Mouse (Mus musculus) neural tube, embryonic 14.5 days (tissue): ENCODE data around the gene Pak6. TPM values are rescaled to one million over a fixed set of nuclear protein-coding genes. Genes with fewer than 3 reads are reported as not detected.

ENCODE experiments used
- ATAC-seq: fragments of 200-750 bp; cut with Nextera tagmentation; 2 replicates; pipeline ENCODE4 v1.8.0; 2017; ENCODE audit warnings: low read depth, mild to moderate bottlenecking, moderate TSS enrichment, moderate library complexity
- H3K27ac ChIP-seq: fragments of 300-500 bp; sonication (generic); 2 replicates; pipeline ENCODE4 v1.5.1; 2014; ENCODE audit warnings: low read depth, mild to moderate bottlenecking, control low read depth, low read length, moderate library complexity, mixed read lengths
- H3K27me3 ChIP-seq: fragments of 300-500 bp; sonication (generic); 2 replicates; pipeline ENCODE4 v1.6.1; 2014; ENCODE audit warnings: low read length; ENCODE audit not compliant: control insufficient read depth, insufficient read depth
- H3K36me3 ChIP-seq: fragments of 300-500 bp; sonication (generic); 2 replicates; pipeline ENCODE4 v1.6.1; 2014; ENCODE audit warnings: low read length, mixed read lengths; ENCODE audit not compliant: control insufficient read depth, insufficient read depth
- H3K4me1 ChIP-seq: fragments of 300-500 bp; sonication (generic); 2 replicates; pipeline ENCODE4 v1.6.1; 2014; ENCODE audit warnings: low read length; ENCODE audit not compliant: control insufficient read depth, insufficient read depth
- H3K4me2 ChIP-seq: fragments of 300-500 bp; sonication (generic); 2 replicates; pipeline ENCODE4 v1.6.1; 2014; ENCODE audit warnings: mild to moderate bottlenecking, low read depth, low read length, control low read depth
- H3K4me3 ChIP-seq: fragments of 300-500 bp; sonication (generic); 2 replicates; pipeline ENCODE4 v1.5.1; 2014; ENCODE audit warnings: low read depth, low read length, control low read depth, mixed read lengths
- H3K9ac ChIP-seq: fragments of 300-500 bp; sonication (generic); replicated peaks from 2 replicates; pipeline ENCODE4 v1.6.1; 2014; ENCODE audit warnings: low read depth, mild to moderate bottlenecking, control low read depth, low read length, mixed read lengths
- H3K9me3 ChIP-seq: fragments of 300-500 bp; sonication (generic); 2 replicates; pipeline ENCODE4 v1.6.1; 2016; ENCODE audit warnings: low read length; ENCODE audit not compliant: control insufficient read depth
- WGBS: fragments of 180-500 bp; shearing (Covaris S2); extraction: QIAGEN DNeasy Blood & Tissue Kit; methylation state at CpG from one replicate; pipeline ENCODE4 v1.1.7; 2014; 5-methylcytosine and 5-hydroxymethylcytosine counted together
- polyA plus RNA-seq: library from polyadenylated mRNA; unstranded; fragments of >200 nt; fragmentation: Nextera tagmentation; extraction: Ambion mirVana; gene quantifications from 2 replicates; pipeline ENCODE4 v1.2.1, GENCODE M21; 2014

The Pak6 gene
- polyA plus RNA-seq, 1 experiment from 2014 or later = 39.1 TPM

DNA sequence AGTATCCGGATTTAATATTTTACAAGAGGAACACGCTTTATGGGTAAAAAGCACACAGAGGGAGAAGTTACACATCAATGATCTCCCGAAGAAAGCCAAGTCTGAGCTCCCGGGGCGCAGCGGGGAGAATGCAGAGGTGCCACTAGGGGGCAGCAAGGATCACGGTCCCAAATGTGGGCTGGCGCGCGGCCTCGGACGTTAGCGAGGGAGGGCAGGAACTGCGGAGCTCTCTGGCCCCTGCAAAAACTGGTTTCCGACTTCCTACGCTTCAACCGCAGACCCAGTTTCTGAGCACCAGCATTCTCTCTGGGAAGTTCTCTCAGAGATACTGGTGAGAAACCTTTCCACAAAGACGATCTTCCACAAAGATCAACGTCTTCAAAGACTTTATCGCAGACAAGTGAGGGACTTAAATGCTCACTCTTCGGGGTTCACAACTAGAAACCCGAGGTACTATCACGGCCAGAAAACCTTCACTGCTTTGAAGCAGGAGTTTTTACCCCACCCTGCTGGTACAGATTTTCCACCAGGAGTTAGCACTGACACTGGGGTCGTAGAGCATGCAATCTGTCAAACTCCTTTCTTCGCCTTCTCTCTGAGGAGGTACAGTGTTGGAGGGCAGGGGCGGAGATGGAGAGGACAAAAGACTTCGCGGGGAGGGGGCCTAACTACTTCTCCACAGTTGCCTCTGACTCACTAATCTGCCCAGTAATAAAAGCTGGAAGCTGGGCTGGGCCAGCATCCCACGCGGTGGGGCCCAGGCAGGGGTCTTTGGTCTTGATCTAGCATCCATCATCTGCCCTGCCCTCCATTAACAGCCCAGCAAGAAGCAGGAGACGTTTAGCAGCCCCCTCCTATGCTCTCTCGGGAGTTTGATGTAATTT lies 37.3 kb downstream of the Pak6 start:
- Histone ChIP-seq H3K27me3 (peaks cover 56% of the 10 kb centered on the region), H3K9ac (no peak overlapping the region), H3K4me3 (0 out of 2 replicates have a peak overlapping the region, but pooled peaks have one; percentile 5), H3K27ac (no peak overlapping the region), H3K4me1 (peaks cover 18% of the 10 kb centered on the region), H3K36me3 (no peaks in the 10 kb centered on the region), H3K9me3 (no peaks in the 10 kb centered on the region), H3K4me2 (peak overlapping the region; percentile 9; the same call in 1 of the 2 replicates)
- ATAC-seq = no peak
- WGBS = under 1% methylated on average over 32 of the region's 32 CpGs

DNA sequence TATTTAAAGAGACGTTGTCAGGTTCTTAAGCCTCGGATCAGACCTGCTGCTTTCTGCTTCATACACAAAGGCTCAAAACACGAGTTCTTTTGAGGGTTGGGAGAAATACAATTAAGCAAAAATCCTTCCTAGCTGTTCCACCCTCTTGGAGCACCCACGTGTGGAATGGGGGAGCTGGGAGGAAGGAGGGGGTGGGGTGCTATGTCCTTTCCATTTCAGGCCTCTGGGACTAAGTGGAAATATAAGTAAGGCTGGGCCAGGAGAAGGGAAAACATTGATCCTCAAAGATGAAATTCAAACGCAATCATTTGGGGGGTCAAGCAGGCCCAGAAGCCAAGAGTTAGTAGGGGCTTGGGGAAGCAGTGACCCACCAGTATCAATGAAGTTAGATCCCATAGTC lies 38.1 kb downstream of the Pak6 start:
- Histone ChIP-seq H3K9me3 (no peaks in the 10 kb centered on the region), H3K36me3 (no peaks in the 10 kb centered on the region), H3K4me3 (no peak overlapping the region), H3K27me3 (peaks cover 61% of the 10 kb centered on the region), H3K27ac (no peak overlapping the region), H3K4me2 (no peak overlapping the region), H3K4me1 (peaks cover 18% of the 10 kb centered on the region), H3K9ac (no peak overlapping the region)
- ATAC-seq = no peak
- 2% methylated on average over 5 of the region's 5 CpGs for WGBS

DNA sequence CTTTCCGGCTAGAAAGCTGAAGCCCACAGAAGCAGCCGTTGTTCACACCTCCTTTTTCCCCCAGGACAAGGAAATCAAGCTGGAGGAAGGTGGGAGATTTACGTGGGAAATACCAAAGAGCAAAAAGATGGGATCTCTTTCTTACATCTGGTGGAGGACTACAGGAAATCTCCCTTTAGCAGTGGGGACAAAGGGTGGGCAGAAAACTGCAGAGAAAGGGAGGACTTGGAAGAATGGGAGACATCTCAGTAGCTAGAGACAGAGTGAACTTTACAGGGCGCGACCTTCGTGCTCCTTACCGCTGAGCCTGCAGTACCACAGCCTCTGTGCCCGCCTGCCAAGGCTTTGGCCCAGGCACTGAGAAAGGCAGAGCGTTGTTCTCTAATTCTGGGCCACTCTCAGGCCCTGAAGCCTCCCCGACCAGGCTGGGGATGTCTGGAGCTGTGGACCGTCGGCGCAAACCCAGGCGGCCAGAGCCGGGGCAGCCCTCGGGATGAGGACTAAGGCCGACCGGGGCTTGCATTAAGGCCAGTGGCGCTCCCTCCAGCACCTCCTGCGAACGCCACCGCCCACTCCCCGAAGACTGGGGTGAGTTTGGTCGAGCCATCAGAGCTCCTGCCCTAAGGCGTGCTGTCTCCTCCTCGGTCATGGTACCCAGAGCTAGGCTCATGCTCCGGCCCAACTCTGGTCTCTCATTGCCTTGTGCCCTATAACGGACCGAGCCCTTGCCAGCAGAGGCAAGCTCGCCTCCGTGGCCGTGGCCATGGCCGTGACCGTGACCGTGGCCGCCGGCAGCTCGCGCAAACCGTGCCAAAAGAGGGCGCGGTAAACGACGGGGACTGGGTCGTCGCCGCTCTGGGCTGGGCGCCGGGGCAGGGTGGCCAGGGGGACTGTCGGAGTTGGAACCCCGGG lies 39.1 kb downstream of the Pak6 start:
- H3K4me1 ChIP-seq = peaks cover 18% of the 10 kb centered on the region
- WGBS = 3% methylated on average over 49 of the region's 51 CpGs
- no peaks in the 10 kb centered on the region for H3K36me3 ChIP-seq
- no peak overlapping the region for H3K27ac ChIP-seq
- H3K4me2 ChIP-seq = peak overlapping the region; percentile 57
- no peaks in the 10 kb centered on the region for H3K9me3 ChIP-seq
- H3K4me3 ChIP-seq = peak overlapping the region; percentile 17
- H3K27me3 ChIP-seq = peaks cover 65% of the 10 kb centered on the region
- H3K9ac ChIP-seq = 0 out of 2 replicates have a peak overlapping the region, but pooled peaks have one; percentile 21
- peak; percentile 9; the same call in 1 of the 2 replicates for ATAC-seq

DNA sequence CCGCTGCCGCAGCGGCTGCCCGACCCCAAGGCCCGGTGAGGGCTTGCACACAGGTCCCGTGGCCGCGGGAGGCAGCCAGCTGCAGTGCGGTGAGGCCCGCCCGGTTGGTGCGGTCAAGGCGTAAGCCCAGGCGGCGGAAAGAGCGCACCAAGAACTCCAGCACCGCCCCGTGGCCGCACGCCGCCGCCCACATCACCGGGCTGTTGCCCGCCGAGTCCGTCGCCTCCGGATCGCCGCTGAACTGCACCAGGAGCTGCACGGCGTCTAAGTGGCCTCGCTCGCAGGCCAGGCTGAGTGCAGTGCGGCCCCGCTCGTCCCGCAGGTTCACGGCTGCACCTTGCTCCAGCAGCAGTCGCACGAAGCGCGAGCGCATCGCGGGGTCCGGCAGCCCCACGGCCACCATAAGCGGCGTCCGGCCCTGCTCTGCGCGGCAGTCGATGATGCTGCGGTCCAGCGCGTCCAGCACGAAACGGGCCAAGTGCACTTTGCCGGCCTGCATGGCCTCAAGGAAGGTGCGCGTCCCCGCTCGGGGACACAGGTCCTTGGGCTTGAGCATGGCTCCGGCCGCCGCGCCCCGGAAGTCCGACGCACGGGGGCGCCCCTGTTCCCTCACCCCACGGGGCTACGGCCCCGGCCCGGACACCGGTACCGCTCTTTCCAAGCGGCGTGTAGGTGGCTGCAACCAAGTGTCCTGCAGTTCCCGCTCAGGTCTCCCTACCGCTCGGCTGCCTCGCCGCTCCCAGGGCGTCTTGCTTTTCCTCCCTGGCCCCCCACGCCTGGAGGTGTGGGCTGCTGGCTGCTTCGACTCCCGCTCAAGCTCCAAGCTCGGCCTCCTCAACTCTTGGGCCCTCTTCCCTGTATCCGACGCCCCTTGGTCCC lies 40.0 kb downstream of the Pak6 start:
- peaks cover 18% of the 10 kb centered on the region for H3K4me1 ChIP-seq
- 0 out of 2 replicates have a peak overlapping the region, but pooled peaks have one; percentile 21 for H3K9ac ChIP-seq
- peak; percentile 25; the same call in 1 of the 2 replicates for ATAC-seq

DNA sequence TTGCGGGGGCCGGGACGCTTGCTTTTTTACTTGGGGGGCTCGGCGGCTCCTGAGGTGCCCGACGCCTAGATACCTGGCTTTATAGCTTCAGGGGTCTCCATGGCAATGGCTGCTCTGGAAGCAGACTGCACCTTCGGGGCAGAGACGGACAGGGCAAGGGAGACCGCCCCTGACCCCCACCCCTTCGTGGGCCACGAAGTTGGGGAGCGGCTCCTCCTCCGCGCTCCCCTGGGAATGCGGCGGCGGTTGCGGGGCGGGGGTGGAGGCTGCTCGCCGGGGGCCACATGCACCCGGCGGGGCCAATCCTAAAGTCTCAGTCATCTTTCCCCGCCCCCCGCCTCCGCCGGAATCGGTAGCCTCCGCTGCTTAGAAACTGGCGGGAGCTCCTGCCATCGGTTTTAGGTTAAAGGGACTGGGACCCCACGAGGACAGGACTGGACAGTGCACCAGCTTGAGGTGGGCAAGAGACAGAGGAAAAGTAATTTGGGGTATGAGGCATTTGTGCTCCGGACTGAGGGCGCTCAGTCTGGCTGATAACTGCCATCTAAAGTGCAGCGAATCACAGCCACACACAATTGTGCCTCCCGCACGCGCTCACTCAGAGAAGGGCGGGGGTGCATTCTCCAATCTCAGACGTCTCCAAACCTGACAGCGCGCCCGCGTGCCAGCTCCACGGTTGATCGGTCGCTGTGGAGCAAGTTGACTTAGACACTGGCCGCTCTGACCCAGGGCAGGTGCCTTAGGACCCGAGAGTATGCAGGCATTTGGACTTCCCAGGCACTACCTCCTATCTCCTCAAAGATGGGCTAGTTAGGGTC lies 41.0 kb downstream of the Pak6 start, which contains the start of gene Ankrd63:
TSS of gene Ankrd63 (minus strand) at position 51 of the 818 bp plus-strand sequence.
- WGBS = under 1% methylated on average over 50 of the region's 50 CpGs
- H3K4me3 ChIP-seq = peak within 1 kb of the TSS; percentile 17
- H3K36me3 ChIP-seq = no peaks in the 10 kb centered on the region
- 0 out of 2 replicates have a peak within 1 kb of the TSS, but pooled peaks have one; percentile 21 for H3K9ac ChIP-seq
- H3K4me2 ChIP-seq = peak within 1 kb of the TSS; percentile 57
- no peak within 1 kb of the TSS for H3K27ac ChIP-seq
- peaks cover 77% of the 10 kb centered on the region for H3K27me3 ChIP-seq
- peaks cover 18% of the 10 kb centered on the region for H3K4me1 ChIP-seq
- ATAC-seq = no peak
- H3K9me3 ChIP-seq = no peaks in the 10 kb centered on the region

More for the DNA sequence above, 40.0 kb downstream of the Pak6 start:
- no peaks in the 10 kb centered on the region for H3K9me3 ChIP-seq
- H3K36me3 ChIP-seq = no peaks in the 10 kb centered on the region
- peak overlapping the region; percentile 57 for H3K4me2 ChIP-seq
- peaks cover 73% of the 10 kb centered on the region for H3K27me3 ChIP-seq
- H3K27ac ChIP-seq = no peak overlapping the region
- 1% methylated on average over 86 of the region's 93 CpGs for WGBS
- peak overlapping the region; percentile 17 for H3K4me3 ChIP-seq

DNA sequence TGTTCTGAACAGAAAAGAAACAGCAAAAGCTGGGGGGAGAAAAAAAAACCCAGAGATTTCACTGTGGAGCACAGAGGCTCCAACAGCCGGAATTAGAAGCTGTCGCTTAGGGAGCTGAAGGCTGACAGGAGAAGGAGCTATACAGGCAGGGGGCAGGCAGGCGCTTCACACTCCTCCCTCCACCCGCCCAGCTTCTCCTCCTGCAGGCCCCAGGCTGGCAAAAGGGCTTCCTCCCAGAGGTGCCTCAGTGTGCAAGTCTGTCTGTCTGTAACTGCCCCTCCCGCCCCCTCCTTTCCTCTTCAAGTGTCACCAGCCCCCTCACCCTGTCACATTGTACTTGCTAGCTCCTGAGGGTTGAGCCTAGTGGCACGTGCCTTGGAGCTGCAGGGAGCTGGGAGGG lies 43.3 kb downstream of the Pak6 start:
- whole genome bisulfite sequencing = 10% methylated on average over 6 of the region's 6 CpGs
- H3K4me1 ChIP-seq = peaks cover 21% of the 10 kb centered on the region
- H3K9me3 ChIP-seq = no peaks in the 10 kb centered on the region
- H3K4me2 ChIP-seq = no peak overlapping the region
- no peaks in the 10 kb centered on the region for H3K36me3 ChIP-seq
- H3K4me3 ChIP-seq = no peak overlapping the region
- no peak overlapping the region for H3K9ac ChIP-seq
- H3K27me3 ChIP-seq = peaks cover 76% of the 10 kb centered on the region
- no peak overlapping the region for H3K27ac ChIP-seq
- ATAC-seq = no peak

DNA sequence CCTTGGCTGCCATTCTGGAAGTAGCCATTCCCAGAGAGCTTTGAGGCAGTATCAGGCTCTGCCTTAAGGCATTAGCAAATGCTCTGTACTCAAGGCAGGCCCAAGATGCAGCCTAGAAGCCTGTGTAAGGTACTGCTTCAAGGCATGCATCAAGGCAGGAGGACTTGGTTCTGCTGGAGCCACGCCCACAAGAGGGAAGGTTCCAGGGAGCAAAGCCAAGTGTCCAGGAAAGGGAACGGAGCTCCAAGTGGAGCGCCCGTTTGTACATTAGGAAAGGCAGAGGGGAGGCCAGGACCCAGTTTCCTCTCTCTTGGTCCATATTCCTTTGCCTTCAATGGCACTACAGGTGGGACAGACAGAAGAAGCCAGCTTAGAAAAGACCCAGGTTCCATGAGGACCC lies 45.4 kb downstream of the Pak6 start:
- ATAC-seq = no peak
- no peak overlapping the region for H3K4me3 ChIP-seq
- H3K4me1 ChIP-seq = peaks cover 11% of the 10 kb centered on the region
- H3K9ac ChIP-seq = no peak overlapping the region
- no peaks in the 10 kb centered on the region for H3K36me3 ChIP-seq
- H3K27ac ChIP-seq = no peak overlapping the region
- no peak overlapping the region for H3K4me2 ChIP-seq
- H3K27me3 ChIP-seq = peaks cover 62% of the 10 kb centered on the region
- H3K9me3 ChIP-seq = no peaks in the 10 kb centered on the region
- whole genome bisulfite sequencing = 87% methylated on average over 4 of the region's 4 CpGs
